Mouse (Mus musculus) kidney, adult 8-10 months (tissue): Measurements from ENCODE around the gene 2410004B18Rik.

Experiments
- DNase-seq, 2 experiments: peaks; one replicate each; pipeline ENCODE4 v3.0.0; 2022

The 2410004B18Rik gene

DNA sequence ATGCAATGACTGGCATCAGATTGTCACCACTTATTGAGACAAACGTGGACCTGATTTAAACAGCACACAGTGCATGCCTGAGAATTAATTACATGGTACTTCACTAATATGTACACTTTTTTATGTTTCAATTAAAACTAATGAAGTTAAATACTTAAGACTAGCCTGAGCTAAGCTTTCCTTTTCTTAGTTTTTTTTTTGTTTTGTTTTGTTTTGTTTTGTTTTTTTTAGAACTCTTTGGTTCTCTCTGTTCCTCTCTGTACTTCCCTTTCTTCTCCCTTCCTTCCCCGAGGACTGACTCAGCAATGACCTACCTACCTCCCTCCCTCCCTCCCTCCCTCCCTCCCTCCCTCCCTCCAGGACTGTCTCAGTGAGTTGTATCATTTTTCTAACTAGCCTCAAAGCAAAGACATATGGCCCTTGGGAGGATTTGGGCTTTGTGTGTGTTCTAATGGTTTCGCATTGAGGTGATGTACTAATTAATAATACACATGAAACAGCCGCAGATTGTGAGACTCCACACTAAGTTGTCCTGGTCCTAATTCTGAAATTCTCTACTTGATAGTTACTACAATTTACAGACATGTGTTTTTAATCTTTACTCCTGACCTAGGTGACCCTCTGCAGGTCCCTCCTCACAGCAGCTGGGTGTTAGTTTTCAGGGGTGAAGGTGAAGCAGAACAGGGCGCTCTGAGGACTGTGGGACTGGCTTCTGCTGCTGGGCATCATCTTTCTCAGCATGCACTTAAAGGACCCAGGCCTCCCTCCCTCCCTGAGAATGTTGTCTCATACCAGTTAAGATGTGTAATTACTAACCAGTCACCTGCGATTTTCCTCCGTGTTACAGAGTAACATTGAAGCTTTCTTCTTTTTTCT is 8.1 kb upstream of the 2410004B18Rik start:
- no peak for DNase-seq

DNA sequence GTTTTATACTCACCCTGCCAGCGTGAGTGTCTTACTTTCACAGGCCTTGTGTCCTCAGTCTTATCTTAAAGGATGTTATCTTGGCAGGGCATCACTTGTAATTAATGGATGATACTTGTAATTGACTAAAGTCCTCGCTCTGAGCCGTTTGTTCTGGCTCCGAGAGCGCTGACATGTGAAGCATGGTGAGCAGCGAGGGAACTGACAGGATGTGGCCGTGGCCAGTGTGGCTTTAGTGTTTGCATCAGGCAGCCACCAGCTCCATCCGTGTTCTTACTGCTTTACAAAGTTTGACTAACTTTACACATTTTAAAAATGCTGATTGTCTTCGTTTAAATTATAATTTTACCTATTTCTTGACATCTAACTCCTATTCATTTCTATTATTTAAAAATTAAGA is 4.0 kb upstream of the 2410004B18Rik start:
- no peak for DNase-seq

DNA sequence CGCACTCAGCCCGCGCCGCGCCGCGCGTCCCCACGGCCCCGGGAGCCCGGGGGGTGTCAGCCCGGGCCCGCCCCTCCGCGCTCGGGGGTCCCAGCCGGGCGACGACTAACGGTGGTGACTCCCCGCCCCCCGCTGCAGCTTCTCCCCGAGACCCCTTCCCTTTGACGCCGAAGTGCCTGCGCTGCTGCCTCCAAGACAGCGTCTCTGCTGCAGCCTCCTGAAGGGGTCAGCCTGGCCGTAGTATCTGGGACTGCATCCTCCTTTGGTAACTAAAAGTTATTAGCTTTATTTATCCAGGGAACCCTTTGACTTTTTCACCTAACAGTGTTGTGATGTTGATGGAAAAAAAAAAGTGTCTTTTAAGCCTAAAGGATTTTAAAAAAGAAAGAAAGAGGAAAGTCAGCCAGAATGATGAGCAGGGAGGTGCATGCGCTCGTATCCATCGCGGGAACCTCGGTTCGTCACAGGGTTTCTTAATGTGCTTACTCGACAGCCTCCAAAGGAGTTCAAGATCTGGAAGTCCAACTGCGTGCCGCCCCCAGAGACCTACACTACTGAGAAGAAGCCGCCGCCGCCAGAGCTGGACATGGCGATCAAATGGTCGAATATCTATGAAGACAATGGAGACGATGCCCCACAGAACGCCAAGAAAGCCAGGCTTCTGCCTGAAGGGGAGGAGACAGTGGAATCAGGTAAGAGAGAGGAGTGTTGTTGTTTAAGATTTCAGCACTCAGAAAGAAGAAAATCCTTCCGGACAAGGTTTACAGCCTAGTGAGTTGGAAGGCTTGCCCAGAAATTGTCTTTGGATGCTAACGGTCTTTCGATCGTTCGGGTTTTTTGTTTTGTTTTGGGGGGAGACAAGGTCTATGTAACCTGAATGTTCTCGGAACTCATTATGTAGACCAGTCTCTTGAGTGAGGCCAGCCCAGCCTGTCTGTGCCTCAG is 863 bp downstream of the 2410004B18Rik start:
- DNase-seq = no peak

DNA sequence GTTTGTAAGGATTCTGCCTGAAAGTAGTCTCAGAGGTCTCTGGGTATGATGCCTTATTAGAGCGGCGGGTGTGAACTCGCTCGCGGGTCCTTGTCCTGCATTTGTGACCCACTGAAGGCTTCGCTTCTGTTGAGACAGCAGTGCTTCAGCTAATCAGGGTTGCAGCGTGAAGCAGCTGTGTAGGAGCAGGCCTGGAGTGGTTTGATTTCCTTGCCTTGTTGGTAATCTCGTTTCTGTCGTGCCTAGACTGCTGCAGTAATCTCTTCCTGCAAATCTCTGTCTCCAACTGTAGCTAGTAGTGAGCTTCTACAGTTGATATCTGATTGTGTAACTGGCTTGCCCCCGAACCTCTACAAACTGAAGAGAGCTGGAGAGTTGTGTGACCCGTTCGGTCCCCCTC is 1.6 kb downstream of the 2410004B18Rik start:
- no peak for DNase-seq

DNA sequence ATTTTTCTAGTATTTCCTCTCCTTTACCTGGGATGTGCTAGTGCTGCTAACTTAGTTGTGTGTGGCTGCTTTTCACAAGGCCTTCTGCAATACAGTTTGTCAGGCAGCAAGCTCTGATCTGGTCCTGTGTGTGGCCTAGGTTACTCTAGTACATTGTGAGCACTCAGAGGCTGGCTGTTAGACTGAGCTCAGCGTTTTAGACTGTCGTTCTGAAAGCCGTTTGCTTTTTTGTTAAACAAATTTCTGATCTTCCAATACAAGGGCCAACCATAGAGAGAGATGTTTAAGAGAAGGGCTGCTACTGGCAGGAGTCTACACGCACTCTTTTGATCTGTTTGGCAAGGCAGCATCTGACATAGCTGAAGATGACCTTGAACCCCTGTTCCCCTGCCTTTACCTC is 2.2 kb downstream of the 2410004B18Rik start:
- DNase-seq = no peak

DNA sequence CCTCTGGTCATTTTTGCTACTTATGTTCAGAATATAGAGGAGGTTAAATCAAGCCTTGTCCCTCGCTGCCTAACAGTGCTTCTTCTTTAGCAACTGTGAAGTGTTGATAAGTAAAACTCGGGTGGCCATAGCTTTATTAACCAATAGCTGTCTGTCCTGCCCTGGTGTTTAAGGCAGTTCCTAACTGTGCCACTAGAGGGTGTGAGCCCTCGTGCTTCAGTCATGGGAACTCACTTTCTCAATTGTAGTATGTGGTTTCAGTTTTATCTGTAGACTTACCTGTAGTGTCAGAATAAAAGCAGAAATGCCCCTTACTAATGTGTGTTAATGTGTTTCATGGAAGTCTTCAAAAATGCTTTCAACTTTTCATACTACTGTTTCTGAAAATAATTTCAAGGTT is 4.2 kb downstream of the 2410004B18Rik start:
- DNase-seq = peak; percentile 60 to 83

DNA sequence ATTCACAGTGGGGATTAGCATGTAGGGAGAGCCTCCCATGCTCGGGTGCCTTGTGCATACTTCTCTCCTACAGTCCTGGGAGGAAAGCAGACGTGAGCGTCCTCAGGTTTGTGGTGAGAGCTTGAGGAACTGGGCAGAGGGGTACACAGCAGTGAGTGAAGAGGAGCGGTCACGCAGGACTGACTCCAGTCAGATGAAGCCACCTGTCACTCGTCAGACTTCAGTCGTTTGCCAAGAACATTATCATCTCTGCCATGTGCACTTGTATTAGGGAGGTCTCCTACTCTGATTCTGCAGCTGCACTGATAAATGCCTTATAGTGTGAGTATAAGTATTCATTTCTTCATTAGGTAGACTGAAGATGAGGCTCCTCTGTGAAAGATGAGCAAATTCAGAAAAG is 6.5 kb downstream of the 2410004B18Rik start:
- no peak for DNase-seq

DNA sequence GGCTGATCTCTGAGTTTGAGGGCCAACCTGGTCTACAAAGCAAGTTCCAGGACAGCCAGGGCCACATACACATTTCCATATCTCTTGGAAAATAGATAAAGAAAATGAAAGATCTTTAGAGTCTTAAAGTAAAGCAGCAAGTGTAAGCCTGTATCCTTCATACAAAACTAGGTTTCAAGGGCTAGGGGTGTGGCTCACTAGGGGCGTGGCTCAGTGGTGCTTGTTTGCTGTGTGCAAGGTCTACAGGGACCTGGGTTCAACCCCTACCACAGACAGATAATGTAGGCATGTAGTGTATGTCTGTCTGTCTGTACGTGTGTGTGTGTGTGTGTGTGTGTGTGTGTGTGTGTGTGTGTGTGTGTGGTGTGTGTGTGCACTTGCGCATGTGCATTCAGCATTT is 8.1 kb downstream of the 2410004B18Rik start:
- no peak for DNase-seq

DNA sequence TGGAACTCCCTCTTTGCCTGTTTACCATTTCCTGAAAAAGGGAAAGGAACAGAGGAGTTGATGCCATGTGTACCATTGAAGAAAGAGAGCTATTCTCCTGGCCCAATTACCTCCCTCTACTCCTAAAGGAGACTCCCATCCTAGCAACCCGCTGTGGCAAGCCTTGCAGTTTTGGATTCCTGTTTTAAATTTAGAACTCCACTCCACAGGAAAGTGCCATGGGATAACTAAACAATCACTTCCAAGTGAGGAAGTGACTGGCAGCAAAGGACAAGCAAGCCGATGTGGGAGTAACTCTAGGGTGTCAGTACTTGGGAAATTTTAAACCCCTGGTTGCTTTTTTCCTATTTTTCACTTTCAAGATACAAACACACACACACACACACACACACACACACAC is 8.8 kb downstream of the 2410004B18Rik start:
- no peak for DNase-seq

DNA sequence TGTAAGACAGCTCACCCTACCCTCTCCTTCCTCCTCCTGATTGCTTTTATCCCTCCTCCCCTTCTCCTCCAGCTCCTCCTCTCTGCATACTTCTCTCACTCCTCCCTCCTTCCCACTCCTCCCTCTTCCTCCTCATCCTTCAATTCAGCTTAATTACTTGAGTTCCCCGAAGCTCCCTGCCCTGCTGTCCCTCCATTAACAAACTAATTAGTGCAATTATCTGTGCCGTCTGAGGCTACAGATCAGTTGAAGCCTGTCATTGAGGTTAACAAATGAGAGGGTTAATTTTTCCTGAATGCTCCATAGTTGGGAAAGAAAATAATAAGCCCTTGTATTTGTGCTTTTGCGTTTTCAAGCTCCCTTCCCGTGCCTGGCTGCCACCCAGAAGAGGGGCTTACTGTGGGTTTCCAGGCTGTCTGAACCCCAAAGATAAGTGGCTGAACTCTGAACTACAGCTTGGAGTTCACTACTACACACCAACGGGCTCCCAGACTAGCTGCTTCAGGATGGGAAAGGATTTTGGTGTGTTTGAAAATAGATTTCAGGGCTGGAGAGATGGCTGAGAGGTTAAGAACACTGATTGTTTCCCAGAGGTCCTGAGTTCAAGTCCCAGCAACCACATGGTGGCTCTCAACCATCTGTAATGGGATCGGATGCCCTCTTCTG is 9.9 kb downstream of the 2410004B18Rik start:
- no peak for DNase-seq

DNA sequence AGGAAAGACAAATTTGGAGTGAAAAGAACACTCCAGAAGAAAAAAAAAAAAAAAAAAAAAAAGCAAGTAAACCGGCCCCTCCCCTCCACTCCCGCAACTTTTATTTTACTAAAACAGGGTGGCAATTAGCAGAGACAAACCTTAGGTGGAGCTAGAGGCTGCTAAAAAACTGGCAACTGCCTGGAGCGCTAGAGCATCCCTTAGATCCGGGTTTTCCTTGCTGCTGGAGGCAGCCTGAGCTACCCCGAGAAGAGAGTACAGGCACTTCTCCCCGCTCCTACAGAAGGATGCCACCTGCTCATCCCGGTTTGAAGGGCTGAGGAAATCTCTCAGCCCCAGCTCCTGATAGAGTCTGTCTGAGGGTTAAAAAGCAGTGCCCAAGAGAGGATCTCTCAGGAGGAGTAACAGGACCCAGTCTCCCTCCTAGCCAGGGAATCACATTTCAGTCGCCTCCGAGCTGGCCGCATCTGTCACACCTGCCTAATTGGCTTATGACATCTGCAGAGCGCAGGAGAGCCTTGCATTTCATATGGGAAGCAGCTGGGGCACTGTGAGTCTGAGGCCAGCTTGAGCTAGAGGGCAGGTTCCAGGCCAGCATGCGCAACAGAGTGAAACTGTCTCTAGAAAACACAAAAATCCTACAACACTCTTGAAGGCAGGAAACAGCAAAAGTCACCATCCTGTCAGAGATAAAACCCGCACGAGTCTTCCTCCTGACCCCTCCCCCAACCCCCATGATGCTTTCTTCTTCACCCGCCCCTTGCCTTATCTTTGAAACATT is 12.4 kb downstream of the 2410004B18Rik start:
- peak; percentile 50 to 61 for DNase-seq

DNA sequence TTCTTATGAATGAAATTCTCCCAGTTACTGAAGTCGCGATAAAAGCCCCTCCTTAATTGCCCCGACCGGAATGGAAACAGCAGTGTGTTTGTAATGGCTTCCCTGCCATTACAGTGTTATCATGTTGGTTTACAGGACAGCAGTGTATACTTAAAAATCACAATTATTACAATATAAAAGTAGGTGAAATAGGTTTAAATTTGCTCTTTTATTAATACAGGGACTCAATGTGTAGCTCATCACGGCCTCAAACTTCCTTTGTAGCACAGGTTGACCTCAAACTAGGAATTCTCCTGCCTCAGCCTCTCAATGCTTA is 13.0 kb downstream of the 2410004B18Rik start:
- no peak for DNase-seq

DNA sequence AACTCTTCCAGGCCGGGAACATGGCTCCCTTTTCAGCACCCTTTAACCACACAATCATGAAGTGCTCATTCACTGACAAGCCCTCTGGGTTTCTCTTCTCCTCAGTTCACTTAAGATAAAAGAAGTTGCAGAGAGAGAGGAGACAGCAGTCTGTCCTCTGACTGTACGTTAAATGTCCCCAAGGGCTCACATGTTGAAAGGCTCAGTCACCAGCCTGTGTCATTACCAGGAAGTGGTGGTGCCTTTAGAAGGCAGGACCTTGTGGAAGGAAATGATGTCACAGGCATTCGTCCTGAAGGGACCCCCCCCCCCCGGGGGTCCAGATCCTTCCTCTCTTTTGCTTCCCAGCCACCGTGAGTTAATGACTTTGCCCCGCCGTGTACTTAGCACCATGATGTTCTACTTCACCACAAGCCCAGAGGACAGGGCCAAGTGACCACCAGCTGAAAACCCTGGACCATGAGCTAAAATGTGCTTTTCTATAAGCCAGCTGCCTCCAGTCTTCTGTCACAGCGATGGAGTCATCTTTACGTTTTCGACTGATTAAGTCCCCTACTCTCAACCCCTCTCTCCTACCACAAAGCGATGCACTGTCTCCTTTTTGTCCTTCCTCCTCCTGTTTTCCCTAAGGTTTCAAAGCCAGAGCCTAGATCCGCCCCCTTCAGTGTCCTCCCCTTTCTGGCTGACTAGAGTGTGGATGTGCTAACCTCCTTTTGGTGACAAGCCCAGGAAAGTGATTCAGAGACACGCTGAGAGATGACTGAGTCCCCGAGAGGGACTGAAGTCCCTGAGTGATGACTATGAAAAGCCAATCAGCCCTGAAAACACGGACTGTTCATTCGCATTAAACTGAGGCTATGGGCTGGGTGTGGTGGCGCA is 13.7 kb downstream of the 2410004B18Rik start:
- DNase-seq = no peak

DNA sequence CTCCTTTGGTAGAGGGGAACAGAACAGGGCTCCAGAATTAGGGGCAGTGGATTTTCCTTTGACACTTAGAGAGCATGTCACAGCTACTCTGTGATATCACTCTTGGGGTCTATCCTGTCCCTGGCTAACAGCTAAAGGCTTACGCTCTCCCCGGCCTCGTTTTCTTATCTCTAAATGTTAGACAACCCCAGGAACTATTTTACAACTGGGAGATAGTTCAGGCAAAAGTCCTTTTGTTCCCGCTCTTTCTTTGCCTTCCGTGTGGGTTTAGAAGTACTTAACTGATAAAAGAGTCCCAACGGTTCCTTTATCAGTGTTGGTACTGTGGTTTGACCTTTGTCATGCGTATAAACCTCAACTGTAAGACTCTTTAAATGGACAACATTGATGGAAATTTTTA is 15.1 kb downstream of the 2410004B18Rik start:
- no peak for DNase-seq

DNA sequence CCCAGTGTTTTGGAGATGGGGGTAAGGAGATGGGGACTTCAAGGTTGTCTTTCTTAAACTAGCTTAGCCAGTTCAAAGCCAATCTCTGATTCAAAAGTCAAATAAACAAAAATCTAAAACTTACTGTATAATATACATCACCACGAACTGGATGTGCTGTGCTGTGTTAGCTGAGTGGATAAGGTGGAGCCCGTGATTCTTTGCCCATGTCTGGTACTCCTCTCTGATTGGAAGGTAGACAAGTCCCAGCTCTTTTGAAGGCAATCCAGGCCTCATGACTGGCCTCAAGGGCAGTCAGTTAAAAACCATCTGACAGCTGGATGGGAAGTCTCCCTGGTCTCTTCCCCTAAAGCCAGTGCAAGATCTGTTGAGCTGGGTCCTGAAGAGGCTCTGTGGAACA is 15.6 kb downstream of the 2410004B18Rik start:
- no peak for DNase-seq

DNA sequence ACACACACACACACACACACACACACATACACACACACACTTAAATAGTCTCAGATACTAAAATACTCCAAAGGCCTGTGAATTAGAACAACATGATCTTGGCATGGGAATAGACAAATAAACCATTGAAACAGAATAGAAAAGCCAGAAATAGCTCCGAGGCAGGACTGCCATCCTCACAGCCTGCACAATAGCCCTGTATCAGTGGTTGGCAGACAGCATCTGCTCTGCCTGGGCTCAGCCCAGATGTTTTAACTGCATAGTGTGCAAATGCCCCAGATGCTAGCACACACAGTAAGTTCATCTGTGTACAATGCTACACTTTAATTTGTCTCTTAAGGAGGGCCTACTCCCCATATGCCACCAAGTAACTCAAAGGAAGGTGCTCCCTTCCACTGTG is 22.0 kb downstream of the 2410004B18Rik start:
- no peak for DNase-seq

DNA sequence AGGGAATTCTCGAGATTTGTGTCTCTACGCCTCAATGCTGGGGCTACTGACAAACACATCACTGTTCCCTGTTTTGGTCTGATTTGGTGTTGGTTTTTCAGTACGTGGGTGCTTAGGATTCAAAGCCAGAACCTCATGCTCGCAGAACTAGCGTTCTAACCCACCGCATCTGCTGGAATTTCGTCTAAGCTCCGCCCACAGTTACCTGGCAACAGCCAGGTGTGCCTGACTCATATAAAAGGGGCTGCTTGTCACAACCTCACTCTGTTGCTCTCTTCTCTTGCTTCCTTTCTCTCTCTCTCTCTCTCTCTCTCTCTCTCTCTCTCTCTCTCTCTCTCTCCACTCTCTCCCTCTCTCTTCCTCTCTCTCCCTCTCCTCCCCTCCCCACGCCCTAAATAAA is 24.6 kb downstream of the 2410004B18Rik start:
- peak in 1 of 2 experiments; percentile 19 for DNase-seq

DNA sequence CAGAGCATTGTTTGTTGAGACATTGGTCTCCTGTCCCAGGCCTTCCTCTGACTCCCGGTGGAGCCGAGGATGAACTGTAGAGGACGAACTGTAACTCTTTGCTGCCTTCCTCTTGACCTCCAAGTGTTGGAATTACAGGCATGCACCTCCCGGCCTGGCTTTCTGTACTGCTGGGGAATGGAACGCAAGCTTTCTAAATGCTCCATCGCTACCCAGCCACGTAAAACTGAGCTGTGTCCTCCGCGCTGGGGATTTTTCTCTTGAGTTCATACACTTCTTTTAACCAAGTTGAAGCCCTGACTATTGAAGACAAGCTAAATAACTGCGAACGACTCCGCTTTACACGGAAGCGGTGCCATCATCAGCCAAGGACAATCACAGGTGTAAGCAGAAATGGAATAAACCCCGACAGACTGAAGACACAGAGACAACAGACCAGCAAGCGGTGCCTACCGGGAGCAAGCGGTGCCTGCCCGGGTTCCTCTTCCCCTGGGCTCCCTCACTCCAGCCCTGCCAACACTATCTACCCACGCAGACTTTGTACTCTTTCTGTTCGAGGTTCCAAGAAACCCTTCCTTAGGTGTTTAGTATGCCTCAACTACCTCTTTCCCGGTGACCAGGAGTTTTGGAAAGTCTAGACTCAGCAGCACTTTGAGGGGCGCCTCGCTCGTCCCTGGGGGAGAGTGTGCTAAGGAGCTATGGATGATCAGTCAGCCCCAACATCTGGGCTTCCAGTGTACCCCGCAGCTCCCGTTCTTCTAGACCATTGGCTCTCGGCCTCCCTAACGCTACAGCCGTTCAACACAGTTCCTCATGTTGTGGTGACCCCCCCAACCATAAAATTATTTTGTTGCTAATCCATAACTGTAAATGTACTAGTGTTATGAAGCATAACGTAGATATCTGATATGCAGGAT is 25.5 kb downstream of the 2410004B18Rik start:
- peak; percentile 63 to 64 for DNase-seq

DNA sequence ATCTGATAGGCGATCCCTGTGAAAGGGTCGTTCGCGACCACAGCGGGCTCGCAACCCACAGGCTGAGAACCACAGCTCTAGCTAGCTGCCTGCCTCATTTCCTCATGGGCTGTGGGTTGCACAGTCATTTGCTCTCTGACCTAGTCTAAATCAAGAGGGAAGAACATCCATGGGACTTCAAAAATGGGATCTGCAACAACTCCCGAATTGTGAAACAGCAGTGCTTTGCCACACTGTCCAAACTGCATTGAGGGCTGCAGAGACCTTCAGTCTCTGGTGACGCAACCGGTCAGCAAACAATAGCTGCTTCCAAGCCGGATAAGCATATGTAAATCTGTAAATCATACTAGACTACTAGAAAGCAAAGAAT is 26.2 kb downstream of the 2410004B18Rik start:
- no peak for DNase-seq

DNA sequence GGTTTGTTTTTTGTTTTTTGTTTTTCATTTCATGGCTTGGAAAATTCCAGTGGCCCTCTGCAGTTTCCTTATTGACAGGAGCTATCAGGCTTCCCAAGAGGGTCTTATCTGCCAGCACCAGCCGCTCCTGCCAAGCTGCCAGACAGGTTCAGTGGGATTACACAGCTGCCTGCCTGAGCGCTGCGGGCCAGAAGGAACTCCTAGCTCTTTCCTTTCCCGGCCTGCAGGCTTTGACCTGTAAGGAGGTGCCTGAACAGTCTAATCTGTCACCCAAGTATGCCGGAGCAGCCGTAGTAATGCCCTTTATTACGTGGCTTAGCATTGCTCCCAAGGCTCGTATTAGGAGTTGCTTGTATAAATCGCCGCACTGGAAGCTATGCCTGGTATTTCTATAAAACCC is 26.7 kb downstream of the 2410004B18Rik start:
- peak; percentile 52 to 57 for DNase-seq
